Mouse (Mus musculus) myocyte (in vitro differentiated cells): ENCODE data around the gene Igfbp2.

Source experiments
- MAX ChIP-seq: IDR thresholded peaks from one replicate; pipeline ENCODE4 v1.6.1; 2011; ENCODE audit warnings: low read depth, mild to moderate bottlenecking, control low read depth
- POLR2A ChIP-seq: IDR thresholded peaks from one replicate; pipeline ENCODE4 v1.6.1; 2011; ENCODE audit warnings: low read depth, mild to moderate bottlenecking, control low read depth, moderate library complexity; ENCODE audit not compliant: insufficient read length
- POLR2AphosphoS2 ChIP-seq: IDR thresholded peaks from one replicate; pipeline ENCODE4 v1.6.1; 2011; ENCODE audit warnings: low read depth, control low read depth; ENCODE audit not compliant: insufficient read length
- TCF12 ChIP-seq: IDR thresholded peaks from one replicate; pipeline ENCODE4 v1.6.1; 2011; ENCODE audit warnings: mild to moderate bottlenecking, control low read depth; ENCODE audit not compliant: poor library complexity, insufficient read depth, severe bottlenecking
- USF1 ChIP-seq: IDR thresholded peaks from one replicate; pipeline ENCODE4 v1.6.1; 2011; ENCODE audit warnings: low read depth, mild to moderate bottlenecking, control low read depth, moderate library complexity

DNA sequence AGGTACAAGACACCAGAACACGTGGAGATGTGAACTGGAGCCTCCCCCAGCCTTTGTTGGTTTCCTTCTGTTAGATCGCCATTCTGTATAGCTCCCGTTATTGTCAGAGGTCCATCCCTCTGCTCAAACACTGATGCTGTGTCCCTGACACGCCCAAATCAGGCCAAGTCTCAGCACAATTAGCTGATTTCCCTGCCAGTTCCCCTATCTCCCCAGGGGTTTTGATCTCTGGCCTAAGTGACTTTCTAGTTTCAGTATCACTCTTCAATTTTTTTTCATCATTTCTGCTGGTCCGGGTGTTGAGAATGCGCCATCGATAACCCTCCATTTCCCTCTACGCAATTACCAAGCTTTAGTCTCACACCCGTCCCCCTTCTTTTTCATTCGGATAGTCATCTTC lies 1.4 kb upstream of the Igfbp2 start:
- TF ChIP-seq MAX (no peak), POLR2A (no peak), POLR2AphosphoS2 (no peak), TCF12 (no peak), USF1 (no peak)
